Mouse (Mus musculus): ENCODE measurements around the gene Vegfb. TPM values are rescaled to one million over a fixed set of nuclear protein-coding genes. Genes with fewer than 3 reads are reported as not detected.

Gene Vegfb
- 10 to 100 TPM; 80.4 to 93.8 (median 90.1) TPM for total RNA-seq (2022)

GRCm38 (mm10) chr19:6987061-6987903 lies at the start of gene Vegfb:
Gene Vegfb, minus strand, starts transcription at chr19:6987651.
- DNase-seq (ENCODE audit: low spot score in 2 of 2), result no peak

GRCm38 (mm10) chr19:7034006-7034405 lies 46.6 kb upstream of the Vegfb start:
- no peak for DNase-seq (ENCODE audit: low spot score in 2 of 2)

GRCm38 (mm10) chr19:7029531-7029930 lies 42.1 kb upstream of the Vegfb start:
- DNase-seq (ENCODE audit: low spot score in 2 of 2), result peak; percentile 32 to 40

GRCm38 (mm10) chr19:7020224-7020641 lies 32.8 kb upstream of the Vegfb start:
- no peak for DNase-seq (ENCODE audit: low spot score in 2 of 2)

GRCm38 (mm10) chr19:7019191-7019590 lies 31.7 kb upstream of the Vegfb start, which contains the start of gene Fermt3:
Gene Fermt3, minus strand, starts transcription at chr19:7019469.
- no peak for DNase-seq (ENCODE audit: low spot score in 2 of 2)

- no peak for DNase-seq (ENCODE audit: low spot score in 2 of 2)
Measured at GRCm38 (mm10) chr19:7018546-7018945, 31.1 kb upstream of the Vegfb start.

GRCm38 (mm10) chr19:7017541-7018457 lies 30.3 kb upstream of the Vegfb start:
- DNase-seq (ENCODE audit: low spot score in 2 of 2), result no peak

- no peak for DNase-seq (ENCODE audit: low spot score in 2 of 2)
Measured at GRCm38 (mm10) chr19:7014481-7015135, 27.2 kb upstream of the Vegfb start.

- no peak for DNase-seq (ENCODE audit: low spot score in 2 of 2)
Measured at GRCm38 (mm10) chr19:7013984-7014383, 26.5 kb upstream of the Vegfb start.

GRCm38 (mm10) chr19:7012426-7012825 lies 25.0 kb upstream of the Vegfb start:
- DNase-seq (ENCODE audit: low spot score in 2 of 2), result no peak

- DNase-seq (ENCODE audit: low spot score in 2 of 2), result no peak
Measured at GRCm38 (mm10) chr19:7006892-7007593, 19.6 kb upstream of the Vegfb start.

GRCm38 (mm10) chr19:6999360-7000063 lies 12.1 kb upstream of the Vegfb start:
- DNase-seq (ENCODE audit: low spot score in 2 of 2), result no peak

GRCm38 (mm10) chr19:6997721-6998290 lies 10.4 kb upstream of the Vegfb start:
- DNase-seq (ENCODE audit: low spot score in 2 of 2), result no peak

- DNase-seq (ENCODE audit: low spot score in 2 of 2), result peak; percentile 79 to 83
Measured at GRCm38 (mm10) chr19:6996006-6996405, 8.6 kb upstream of the Vegfb start, which contains the start of the genes Nudt22 and Trpt1. Gene Nudt22, minus strand, starts transcription at chr19:6996117. Gene Trpt1, plus strand, starts transcription at chr19:6996131.

GRCm38 (mm10) chr19:6995255-6995991 lies 8.0 kb upstream of the Vegfb start:
- DNase-seq (ENCODE audit: low spot score in 2 of 2), result peak in 1 of 2 experiments; percentile 23

- DNase-seq (ENCODE audit: low spot score in 2 of 2), result no peak
Measured at GRCm38 (mm10) chr19:6994489-6994888, 7.0 kb upstream of the Vegfb start.

GRCm38 (mm10) chr19:6994002-6994401 lies 6.6 kb upstream of the Vegfb start:
- DNase-seq (ENCODE audit: low spot score in 2 of 2), result no peak

- no peak for DNase-seq (ENCODE audit: low spot score in 2 of 2)
Measured at GRCm38 (mm10) chr19:6993011-6993770, 5.7 kb upstream of the Vegfb start.
